Mouse (Mus musculus) urinary bladder, postnatal 4 days (tissue): ENCODE measurements at regions not wholly inside any gene's neighbourhood (a gene's known extent, or its start where the extent isn't known, plus 50 kb on each side); places are given as distances from the start of the nearest gene placed in this dataset.

Experiments used
- DNase-seq, 2 experiments: peaks; one replicate each; pipeline ENCODE4 v3.0.0; 2021 to 2022; ENCODE audit warnings: low spot score in 2 of 2

- peak; percentile 81 to 89 for DNase-seq
Measured at GRCm38 (mm10) chr14:25226155-25226839, 232.7 kb upstream of the Zmiz1 start.

DNA sequence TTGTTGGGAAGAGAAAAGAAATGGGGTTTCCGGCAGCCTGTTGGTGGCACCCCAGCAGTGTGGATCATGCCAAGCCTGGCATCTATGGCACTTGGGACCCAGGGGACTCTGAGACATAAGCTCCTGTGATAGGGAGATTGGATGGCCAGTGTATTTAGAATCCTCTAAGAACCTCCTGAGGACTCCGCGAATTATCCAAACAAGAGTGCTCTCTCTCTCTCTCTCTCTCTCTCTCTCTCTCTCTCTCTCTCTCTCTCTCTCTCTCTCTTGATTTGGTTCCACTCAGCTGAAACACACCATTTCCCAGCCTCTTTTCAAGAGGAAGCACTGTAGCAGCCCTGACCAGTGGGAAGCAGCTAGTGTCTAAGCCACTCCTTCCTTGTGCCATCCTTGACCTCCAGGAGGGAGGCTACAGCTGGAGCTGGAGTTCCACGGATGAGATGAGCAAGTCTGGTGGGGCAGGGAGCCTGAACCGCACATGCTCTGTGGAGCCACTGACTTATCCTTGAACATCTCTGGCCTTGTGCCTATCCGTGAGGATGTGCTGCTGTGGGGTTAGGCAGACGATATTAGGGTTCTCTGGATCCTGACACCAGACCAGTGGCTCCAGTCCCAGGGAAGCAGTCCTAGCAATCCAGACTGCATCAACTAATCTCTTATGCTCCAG lies 232.0 kb upstream of the Zmiz1 start:
- peak in 1 of 2 experiments; percentile 24 for DNase-seq

DNA sequence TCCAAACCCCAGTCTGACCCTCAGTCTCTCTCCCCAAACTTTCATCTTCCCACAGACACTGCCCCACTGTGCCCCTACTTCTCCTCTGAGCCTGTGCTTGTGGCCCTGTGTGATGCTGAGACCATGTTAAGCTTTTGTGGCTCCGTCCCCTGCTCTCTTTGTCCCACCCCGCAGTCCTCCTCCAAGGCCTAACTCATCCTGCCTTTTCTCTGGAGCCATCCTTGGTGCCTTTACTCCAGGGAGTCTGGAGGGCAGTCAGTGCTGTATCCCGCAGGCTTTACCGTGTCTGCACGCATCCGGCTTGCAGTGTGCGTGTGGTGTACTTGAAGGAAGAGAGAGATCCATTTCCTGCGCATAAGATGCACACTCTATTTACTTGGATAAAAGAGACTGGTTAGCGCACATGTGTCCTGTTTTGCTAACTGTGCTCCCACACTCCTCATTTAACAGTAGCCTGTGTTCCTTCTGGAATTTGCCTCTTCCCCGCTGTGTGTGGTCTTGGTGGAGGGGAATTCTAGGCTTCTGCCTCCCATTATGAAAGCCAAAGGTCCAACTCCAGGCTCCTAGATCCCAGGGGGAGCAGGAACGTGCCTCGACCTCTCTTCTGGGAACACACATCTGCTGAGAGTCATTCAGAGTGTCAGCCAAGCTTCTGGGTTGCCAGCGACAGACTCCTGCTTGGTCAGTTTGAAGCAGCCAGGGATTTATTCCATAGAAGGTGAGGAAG lies 230.5 kb upstream of the Zmiz1 start:
- DNase-seq, result peak in 1 of 2 experiments; percentile 25

DNA sequence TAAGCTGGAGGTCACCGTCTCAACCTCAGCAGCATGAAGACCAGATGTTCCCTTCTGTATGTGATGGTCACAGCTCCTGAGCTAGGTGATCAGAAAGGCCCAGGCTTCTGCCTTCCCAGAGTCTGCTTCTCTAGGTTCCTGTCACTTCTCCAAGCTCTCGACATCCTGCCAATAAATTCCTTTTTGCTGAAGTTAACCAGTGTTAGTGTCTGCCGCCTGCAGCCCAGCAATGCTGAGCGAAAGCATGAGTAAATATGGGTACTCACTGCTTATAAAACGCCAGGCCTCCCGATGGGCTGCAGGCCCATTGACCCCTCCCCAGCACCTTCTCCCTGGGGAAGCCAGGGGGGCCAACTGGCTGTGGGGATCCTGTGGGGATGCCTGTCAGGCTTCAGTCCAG lies 229.4 kb upstream of the Zmiz1 start:
- DNase-seq, result no peak

GRCm38 (mm10) chr14:25231881-25232280 lies 227.1 kb upstream of the Zmiz1 start:
- DNase-seq, result peak in 1 of 2 experiments; percentile 65

DNA sequence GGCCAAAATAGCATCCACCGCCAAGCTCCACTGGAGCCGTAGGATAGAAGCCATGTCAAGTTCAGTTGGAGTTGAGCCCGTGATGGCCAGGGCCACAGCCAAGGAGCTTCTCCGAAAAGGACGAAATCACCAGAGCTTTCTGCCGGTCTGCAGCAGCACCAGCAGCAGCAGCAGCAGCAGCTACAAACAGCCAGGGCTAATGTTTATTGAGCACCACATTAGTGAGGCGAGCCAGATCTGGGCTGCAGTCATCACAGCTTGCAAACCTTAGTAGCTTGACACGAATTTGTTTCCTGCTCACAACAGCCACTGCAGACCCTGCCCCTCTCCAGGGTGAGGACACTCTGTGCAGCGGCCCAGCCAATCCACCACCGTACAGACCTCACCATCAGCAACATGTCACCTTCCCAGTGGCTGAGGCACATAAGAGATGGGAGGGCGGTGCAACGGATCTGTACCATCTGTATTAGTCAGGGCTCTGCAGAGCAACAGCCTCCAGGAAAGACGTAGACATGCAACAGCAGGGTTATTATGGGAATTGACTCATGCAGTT lies 222.5 kb upstream of the Zmiz1 start:
- DNase-seq, result peak in 1 of 2 experiments; percentile 23

GRCm38 (mm10) chr14:25239335-25239960 lies 219.5 kb upstream of the Zmiz1 start:
- no peak for DNase-seq

- no peak for DNase-seq
Measured at GRCm38 (mm10) chr14:25242753-25243152, 216.2 kb upstream of the Zmiz1 start.

GRCm38 (mm10) chr14:25243289-25243688 lies 215.7 kb upstream of the Zmiz1 start:
- no peak for DNase-seq

DNA sequence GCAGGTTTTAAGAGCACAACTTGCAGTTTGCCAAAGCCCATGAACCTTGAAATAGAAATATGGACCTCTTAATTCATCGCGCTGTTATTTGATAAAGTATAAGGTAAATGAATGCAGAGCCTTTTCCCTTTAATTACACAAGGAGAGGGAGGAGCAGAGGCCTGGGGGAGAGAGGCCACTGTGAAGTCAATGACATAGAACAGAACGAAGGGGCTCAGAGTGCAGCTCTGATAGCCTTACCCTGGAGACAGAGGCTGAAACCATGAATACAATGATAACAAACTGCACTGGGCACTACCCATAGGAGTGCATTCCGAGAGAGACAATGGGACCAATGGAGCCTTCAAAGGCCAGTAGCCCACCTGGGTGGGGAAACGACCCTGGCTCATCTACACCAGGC lies 215.3 kb upstream of the Zmiz1 start:
- no peak for DNase-seq

DNA sequence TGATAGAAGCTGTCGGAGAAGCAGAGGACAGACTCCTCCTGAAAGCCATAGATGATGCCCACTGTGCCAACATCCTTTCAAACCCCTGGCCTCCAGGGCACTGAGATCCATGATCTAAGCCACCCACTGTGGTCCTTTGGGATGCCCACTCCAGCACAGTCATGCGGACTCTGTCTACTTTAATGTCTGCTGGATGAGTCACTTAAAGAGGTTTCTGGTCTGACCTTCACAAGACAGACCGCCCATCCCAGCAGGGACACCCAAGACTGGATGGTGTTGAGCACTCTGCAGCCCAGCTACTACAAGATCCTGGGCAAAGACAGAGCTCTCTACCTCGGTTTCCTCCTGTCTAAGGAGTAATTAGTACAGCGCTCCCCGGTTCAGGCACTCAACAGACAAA lies 214.1 kb upstream of the Zmiz1 start:
- no peak for DNase-seq

DNA sequence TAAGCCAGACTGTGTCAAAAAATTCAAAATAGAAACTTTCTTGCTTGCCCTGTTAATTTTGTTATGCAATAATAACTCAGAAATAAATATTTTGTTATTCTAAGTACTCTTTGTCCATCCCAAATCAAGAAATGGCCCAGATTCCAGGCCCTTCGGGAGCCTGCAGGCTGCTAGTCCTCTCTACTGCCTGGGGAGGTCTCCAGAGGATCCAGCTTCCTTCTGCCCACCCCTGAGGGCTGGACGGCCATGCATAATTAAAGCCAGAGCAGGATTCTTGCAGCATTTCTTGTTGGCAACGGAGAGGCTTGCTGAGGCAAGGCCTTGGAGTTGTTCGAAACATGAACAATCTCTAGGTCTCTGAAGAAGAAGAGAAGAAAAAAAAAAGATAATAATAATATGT lies 213.3 kb upstream of the Zmiz1 start:
- peak in 1 of 2 experiments; percentile 33 for DNase-seq

- DNase-seq, result no peak
Measured at GRCm38 (mm10) chr14:25248941-25249340, 210.0 kb upstream of the Zmiz1 start.

DNA sequence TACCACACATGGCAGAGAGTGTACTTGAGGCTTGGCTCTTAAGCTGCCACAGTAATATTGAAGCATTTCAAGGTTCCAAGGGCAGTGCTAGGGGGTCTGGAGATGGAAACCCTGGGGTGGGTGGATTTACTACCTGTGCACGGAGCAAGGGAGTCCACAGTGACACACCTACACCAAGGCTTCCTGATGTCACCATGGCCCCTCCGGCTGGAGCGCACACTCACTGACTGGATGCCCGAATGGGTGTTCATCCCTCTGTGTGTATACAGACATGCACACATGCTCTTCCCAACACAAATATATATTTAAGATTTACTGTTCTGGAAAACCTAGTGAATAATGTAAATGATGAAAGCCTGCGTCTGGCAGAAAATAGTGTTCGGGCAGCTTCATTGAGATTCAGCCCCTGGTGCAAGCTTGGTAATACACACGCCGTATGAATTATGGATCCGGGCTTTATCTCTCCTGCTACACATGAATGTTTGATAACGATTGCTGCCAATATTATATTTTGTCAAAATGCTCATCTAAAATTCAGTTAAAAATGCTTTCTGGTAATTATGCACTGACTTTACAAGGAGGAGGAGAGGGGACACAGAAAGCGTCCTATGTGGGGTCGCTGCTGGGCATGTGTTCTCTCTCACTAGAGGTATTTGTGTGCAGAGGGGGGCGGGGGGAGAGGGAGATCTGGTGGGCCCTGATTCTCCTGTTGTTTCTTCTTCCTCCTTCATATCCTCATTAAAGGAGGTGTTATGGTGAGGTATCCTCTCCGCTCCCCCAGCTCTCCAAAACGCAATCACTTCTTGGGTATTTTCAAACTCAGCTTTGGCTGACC lies 205.8 kb upstream of the Zmiz1 start:
- DNase-seq, result no peak

DNA sequence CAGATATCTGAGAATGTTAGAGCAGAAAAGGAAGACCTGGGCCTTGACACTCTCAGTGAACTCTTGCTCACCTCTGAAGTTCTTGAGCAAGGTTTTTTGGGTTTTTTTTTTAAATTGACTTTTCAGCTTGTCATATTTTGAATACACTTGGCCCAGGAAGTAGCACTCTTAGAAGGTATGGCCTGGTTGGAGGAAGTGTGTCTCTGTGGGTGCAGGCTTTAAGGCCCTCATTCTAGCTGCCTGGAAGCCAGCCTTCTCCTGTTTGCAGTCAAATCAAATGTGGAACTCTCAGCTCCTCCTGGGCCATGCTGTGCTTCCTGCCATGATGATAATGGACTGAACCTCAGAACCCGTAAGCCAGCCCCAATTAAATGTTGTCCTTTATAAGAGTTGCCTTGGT lies 195.9 kb upstream of the Zmiz1 start:
- no peak for DNase-seq

DNA sequence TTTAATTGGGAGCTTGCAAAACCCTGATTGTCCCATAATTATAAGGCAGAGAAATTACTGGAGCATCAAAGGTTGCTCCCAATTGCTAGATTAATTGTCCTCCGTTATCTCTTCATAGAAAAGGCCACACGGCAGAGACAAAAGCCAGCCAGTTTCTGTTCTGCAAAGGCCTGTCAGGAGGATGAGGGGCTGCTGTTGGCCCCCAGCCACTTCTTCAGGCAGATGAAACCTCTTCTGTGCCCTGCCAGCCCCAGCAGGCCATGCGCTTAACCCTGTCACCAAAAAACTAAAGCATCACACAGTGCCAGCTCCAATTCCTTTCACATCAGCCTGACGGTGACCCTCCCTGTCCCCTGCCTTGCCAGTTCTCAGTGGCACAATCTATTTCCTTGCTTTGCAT lies 192.1 kb upstream of the Zmiz1 start:
- no peak for DNase-seq

GRCm38 (mm10) chr14:25268090-25268631 lies 190.8 kb upstream of the Zmiz1 start:
- DNase-seq, result peak in 1 of 2 experiments; percentile 45

GRCm38 (mm10) chr14:25270227-25270876 lies 188.6 kb upstream of the Zmiz1 start:
- DNase-seq, result no peak

GRCm38 (mm10) chr14:25272366-25273156 lies 186.4 kb upstream of the Zmiz1 start:
- DNase-seq, result no peak
